Mouse (Mus musculus) limb, embryonic 13.5 days (tissue): ENCODE measurements at regions not wholly inside any gene's neighbourhood (a gene's known extent, or its start where the extent isn't known, plus 50 kb on each side); places are given as distances from the start of the nearest gene placed in this dataset.

Source experiments
- ATAC-seq: fragments of 200-750 bp; cut with Nextera tagmentation; 2 replicates; pipeline ENCODE4 v1.8.0; 2017; ENCODE audit warnings: low read depth, moderate number of reproducible peaks, moderate TSS enrichment; ENCODE audit not compliant: low FRiP score
- H3K27ac ChIP-seq: fragments of 300-500 bp; sonication (generic); 2 replicates; pipeline ENCODE4 v1.5.1; 2015; ENCODE audit warnings: inconsistent platforms, mild to moderate bottlenecking, moderate library complexity
- H3K27me3 ChIP-seq: fragments of 300-500 bp; sonication (generic); 2 replicates; pipeline ENCODE4 v1.6.1; 2015; ENCODE audit warnings: mild to moderate bottlenecking, inconsistent platforms
- H3K36me3 ChIP-seq: fragments of 300-500 bp; sonication (generic); 2 replicates; pipeline ENCODE4 v1.6.1; 2015; ENCODE audit warnings: inconsistent platforms, mild to moderate bottlenecking, moderate library complexity
- H3K4me1 ChIP-seq: fragments of 300-500 bp; sonication (generic); 2 replicates; pipeline ENCODE4 v1.6.1; 2015; ENCODE audit warnings: inconsistent platforms
- H3K4me2 ChIP-seq: fragments of 300-500 bp; sonication (generic); replicated peaks from 2 replicates; pipeline ENCODE4 v1.6.1; 2015; ENCODE audit warnings: inconsistent platforms, mild to moderate bottlenecking, moderate library complexity
- H3K4me3 ChIP-seq: fragments of 300-500 bp; sonication (generic); 2 replicates; pipeline ENCODE4 v1.5.1; 2015; ENCODE audit warnings: moderate library complexity, mild to moderate bottlenecking, inconsistent platforms
- H3K9ac ChIP-seq: fragments of 300-500 bp; sonication (generic); 2 replicates; pipeline ENCODE4 v1.6.1; 2015; ENCODE audit warnings: mild to moderate bottlenecking, inconsistent platforms
- H3K9me3 ChIP-seq: fragments of 300-500 bp; sonication (generic); 2 replicates; pipeline ENCODE4 v1.6.1; 2016; ENCODE audit warnings: inconsistent platforms
- WGBS: fragments of 180-500 bp; shearing (Covaris S2); methylation state at CpG from one replicate; pipeline ENCODE4 v1.1.7; 2015; 5-methylcytosine and 5-hydroxymethylcytosine counted together

DNA sequence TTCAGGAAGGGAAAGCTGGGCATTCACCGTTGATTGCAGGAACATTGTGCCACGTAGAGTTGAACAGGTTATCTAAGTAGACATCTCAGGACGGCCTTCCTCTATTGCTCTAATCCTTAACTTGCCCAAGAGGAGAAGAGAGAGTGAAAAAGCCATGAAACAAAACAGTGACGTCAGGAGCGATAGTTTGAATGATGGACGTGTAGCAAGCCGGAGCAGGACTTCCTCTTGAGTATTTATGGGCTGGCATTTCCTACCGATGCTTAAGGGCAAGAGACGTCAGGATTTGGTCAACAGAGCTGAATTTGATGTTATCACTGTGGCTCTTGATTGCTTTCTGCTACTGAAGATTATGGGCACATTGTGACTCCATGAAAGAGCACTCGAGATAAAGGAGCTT is 130.5 kb upstream of the Arhgap28 start:
- no peak for ATAC-seq
- H3K9me3 ChIP-seq = no peaks in the 10 kb centered on the region
- no peak overlapping the region for H3K9ac ChIP-seq
- H3K4me3 ChIP-seq = no peak overlapping the region
- H3K36me3 ChIP-seq = no peaks in the 10 kb centered on the region
- no peak overlapping the region for H3K27ac ChIP-seq
- 60% methylated on average over 10 of the region's 10 CpGs for WGBS
- peaks cover 15% of the 10 kb centered on the region for H3K4me1 ChIP-seq
- no peak overlapping the region for H3K4me2 ChIP-seq
- H3K27me3 ChIP-seq = no peaks in the 10 kb centered on the region

DNA sequence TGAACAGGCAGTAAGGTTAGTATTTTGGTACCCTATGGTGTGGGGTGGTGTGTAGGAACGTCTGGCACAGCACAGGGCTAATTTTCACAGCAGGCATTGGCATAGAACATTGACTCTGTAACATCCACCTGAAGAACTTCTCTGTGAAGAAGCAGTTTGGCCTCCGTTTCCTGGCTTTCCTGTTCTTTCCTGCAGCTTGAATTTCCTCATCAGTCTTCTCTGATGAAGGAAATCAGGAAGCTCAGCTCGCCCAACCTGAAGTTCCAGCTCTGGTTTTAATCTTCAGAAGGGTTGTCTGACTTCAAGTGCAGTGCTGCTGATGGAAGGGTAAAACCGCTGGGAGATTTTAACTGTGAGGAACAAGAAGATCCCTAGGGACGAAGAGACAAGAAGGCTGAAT is 131.5 kb upstream of the Arhgap28 start:
- Histone ChIP-seq H3K4me3 (no peak overlapping the region), H3K4me2 (0 out of 2 replicates have a peak overlapping the region, but pooled peaks have one; percentile 11), H3K9me3 (no peaks in the 10 kb centered on the region), H3K4me1 (peaks cover 10% of the 10 kb centered on the region), H3K27me3 (no peaks in the 10 kb centered on the region), H3K9ac (no peak overlapping the region), H3K27ac (no peak overlapping the region), H3K36me3 (no peaks in the 10 kb centered on the region)
- no peak for ATAC-seq
- 46% methylated on average over 5 of the region's 5 CpGs for WGBS

DNA sequence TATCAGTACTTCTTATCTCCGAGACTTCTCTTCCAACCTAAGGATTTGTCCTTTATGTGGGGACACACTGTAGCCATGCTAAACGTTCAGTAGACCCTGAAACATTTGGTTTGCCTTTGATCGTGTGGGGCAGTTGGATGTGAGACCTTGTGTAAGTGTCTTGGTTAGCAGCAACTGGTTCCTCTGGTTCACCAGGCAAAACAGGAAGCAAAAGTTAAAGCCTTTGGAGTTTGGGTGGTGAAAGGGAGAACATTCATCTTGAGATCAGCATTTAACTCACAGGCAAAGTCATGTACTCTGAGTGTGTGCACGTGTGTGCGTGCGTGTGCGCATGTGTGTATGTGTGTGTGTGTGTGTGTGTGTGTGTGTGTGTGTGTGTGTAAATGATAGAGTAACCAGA is 130.3 kb upstream of the L3mbtl4 start:
- Histone ChIP-seq H3K9me3 (peaks cover 3% of the 10 kb centered on the region; the same call in 1 of the 2 replicates), H3K27me3 (no peaks in the 10 kb centered on the region), H3K36me3 (no peaks in the 10 kb centered on the region), H3K4me2 (no peak overlapping the region), H3K9ac (no peak overlapping the region), H3K27ac (no peak overlapping the region), H3K4me3 (no peak overlapping the region), H3K4me1 (no peaks in the 10 kb centered on the region)
- WGBS = 92% methylated on average over 7 of the region's 7 CpGs
- ATAC-seq = no peak

- no peaks in the 10 kb centered on the region for H3K36me3 ChIP-seq
- H3K27ac ChIP-seq = no peak overlapping the region
- H3K9me3 ChIP-seq = peaks cover 3% of the 10 kb centered on the region; the same call in 1 of the 2 replicates
- H3K4me1 ChIP-seq = no peaks in the 10 kb centered on the region
- WGBS = 88% methylated on average over 10 of the region's 10 CpGs
- H3K4me2 ChIP-seq = no peak overlapping the region
- no peak overlapping the region for H3K4me3 ChIP-seq
- no peak overlapping the region for H3K9ac ChIP-seq
- H3K27me3 ChIP-seq = no peaks in the 10 kb centered on the region
- ATAC-seq = no peak
Measured at GRCm38 (mm10) chr17:68149237-68149792, 124.3 kb upstream of the L3mbtl4 start.

DNA sequence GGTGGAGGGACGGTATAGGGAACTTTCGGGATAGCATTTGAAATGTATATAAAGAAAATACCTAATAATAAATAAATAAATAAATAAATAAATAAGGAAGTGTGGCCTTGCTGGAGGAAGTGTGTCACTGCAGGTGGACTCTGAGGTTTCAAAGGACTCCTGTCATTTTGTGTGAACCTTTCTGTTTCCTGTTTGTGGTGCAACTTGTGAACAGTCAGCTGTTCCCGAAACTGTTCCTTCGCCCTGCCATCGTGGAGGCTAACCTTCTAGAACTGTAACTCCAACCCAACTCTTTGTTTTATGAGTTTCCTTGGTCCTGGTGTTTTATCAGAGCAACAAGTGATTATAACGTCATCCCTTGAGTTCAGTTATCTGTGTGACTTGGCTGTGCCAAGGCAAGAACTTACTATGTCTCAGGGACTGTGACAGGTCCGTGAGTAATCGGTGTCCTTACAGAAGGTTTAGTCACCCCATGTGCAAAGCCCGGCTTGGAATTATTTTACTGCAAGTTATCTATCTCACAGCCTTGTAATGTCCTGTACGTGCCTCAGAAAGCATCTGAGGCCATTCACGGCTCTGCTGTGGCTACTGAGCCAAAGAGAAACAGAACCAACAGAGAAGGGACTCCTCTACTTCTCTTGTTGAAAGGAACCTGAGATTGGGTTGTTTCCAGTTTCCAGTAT is 121.0 kb upstream of the L3mbtl4 start:
- no peak overlapping the region for H3K4me2 ChIP-seq
- H3K4me3 ChIP-seq = no peak overlapping the region
- no peaks in the 10 kb centered on the region for H3K9me3 ChIP-seq
- no peak for ATAC-seq
- no peak overlapping the region for H3K27ac ChIP-seq
- no peaks in the 10 kb centered on the region for H3K27me3 ChIP-seq
- H3K4me1 ChIP-seq = peaks cover 4% of the 10 kb centered on the region; the same call in 1 of the 2 replicates
- WGBS = 90% methylated on average over 11 of the region's 11 CpGs
- H3K36me3 ChIP-seq = no peaks in the 10 kb centered on the region
- no peak overlapping the region for H3K9ac ChIP-seq

GRCm38 (mm10) chr17:68154879-68155278 is 118.7 kb upstream of the L3mbtl4 start:
- Histone ChIP-seq H3K9ac (no peak overlapping the region), H3K36me3 (no peaks in the 10 kb centered on the region), H3K4me1 (peaks cover 19% of the 10 kb centered on the region), H3K4me3 (no peak overlapping the region), H3K4me2 (no peak overlapping the region), H3K9me3 (no peaks in the 10 kb centered on the region), H3K27ac (no peak overlapping the region), H3K27me3 (no peaks in the 10 kb centered on the region)
- no peak for ATAC-seq
- WGBS = 79% methylated on average over 4 of the region's 4 CpGs

- peak overlapping the region; percentile 34; the same call in 1 of the 2 replicates for H3K27ac ChIP-seq
- peak; percentile 32; the same call in 1 of the 2 replicates for ATAC-seq
- no peaks in the 10 kb centered on the region for H3K9me3 ChIP-seq
- H3K4me1 ChIP-seq = peaks cover 19% of the 10 kb centered on the region
- H3K36me3 ChIP-seq = no peaks in the 10 kb centered on the region
- no peak overlapping the region for H3K9ac ChIP-seq
- WGBS = 58% methylated on average over 13 of the region's 13 CpGs
- H3K4me3 ChIP-seq = no peak overlapping the region
- no peaks in the 10 kb centered on the region for H3K27me3 ChIP-seq
- H3K4me2 ChIP-seq = no peak overlapping the region
Measured at GRCm38 (mm10) chr17:68158172-68158651, 115.4 kb upstream of the L3mbtl4 start.

- 75% methylated on average over 2 of the region's 2 CpGs for WGBS
- Histone ChIP-seq H3K36me3 (no peaks in the 10 kb centered on the region), H3K4me1 (peaks cover 46% of the 10 kb centered on the region)
Measured at GRCm38 (mm10) chr17:68161107-68161506, 112.5 kb upstream of the L3mbtl4 start.

GRCm38 (mm10) chr17:68163545-68163944 is 110.1 kb upstream of the L3mbtl4 start:
- Histone ChIP-seq H3K27me3 (no peaks in the 10 kb centered on the region), H3K4me3 (no peak overlapping the region), H3K27ac (peak overlapping the region; percentile 16; the same call in 1 of the 2 replicates), H3K4me2 (no peak overlapping the region), H3K9ac (no peak overlapping the region), H3K4me1 (peaks cover 35% of the 10 kb centered on the region), H3K36me3 (no peaks in the 10 kb centered on the region), H3K9me3 (no peaks in the 10 kb centered on the region)
- WGBS = 45% methylated on average over 4 of the region's 4 CpGs
- ATAC-seq = no peak

More at GRCm38 (mm10) chr17:68161107-68161506, 112.5 kb upstream of the L3mbtl4 start:
- H3K27me3 ChIP-seq = no peaks in the 10 kb centered on the region
- no peak overlapping the region for H3K4me2 ChIP-seq
- H3K27ac ChIP-seq = no peak overlapping the region
- no peak overlapping the region for H3K4me3 ChIP-seq
- H3K9me3 ChIP-seq = no peaks in the 10 kb centered on the region
- H3K9ac ChIP-seq = no peak overlapping the region
- no peak for ATAC-seq

DNA sequence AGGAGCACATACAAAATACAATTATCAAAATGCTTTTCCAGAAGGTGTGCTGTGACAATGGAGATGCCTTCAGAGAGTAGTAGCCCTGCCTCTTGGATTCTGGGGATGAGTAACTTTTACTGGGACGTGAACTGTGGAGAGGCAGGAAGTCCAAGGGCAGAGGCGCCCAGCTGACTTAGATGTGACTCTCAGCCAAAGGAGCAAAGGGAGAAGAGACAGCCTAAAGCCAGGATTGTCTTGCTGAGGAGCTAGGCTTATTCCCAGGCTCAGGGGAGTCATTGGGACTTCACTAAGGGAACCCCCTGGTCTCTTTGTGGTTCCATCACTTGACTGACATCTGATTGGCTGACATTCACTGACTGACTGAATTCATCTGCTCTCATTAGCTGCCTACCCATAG is 108.9 kb upstream of the L3mbtl4 start:
- 84% methylated on average over 2 of the region's 2 CpGs for WGBS
- Histone ChIP-seq H3K9me3 (no peaks in the 10 kb centered on the region), H3K4me2 (no peak overlapping the region), H3K4me1 (peaks cover 30% of the 10 kb centered on the region), H3K27me3 (no peaks in the 10 kb centered on the region), H3K36me3 (no peaks in the 10 kb centered on the region), H3K9ac (no peak overlapping the region), H3K4me3 (no peak overlapping the region), H3K27ac (peak overlapping the region; percentile 56)
- no peak for ATAC-seq

GRCm38 (mm10) chr17:68165171-68165825 is 108.3 kb upstream of the L3mbtl4 start:
- Histone ChIP-seq H3K4me1 (peaks cover 30% of the 10 kb centered on the region), H3K9ac (no peak overlapping the region), H3K9me3 (no peaks in the 10 kb centered on the region), H3K27me3 (no peaks in the 10 kb centered on the region), H3K4me2 (peak overlapping the region; percentile 5; the same call in 1 of the 2 replicates), H3K36me3 (no peaks in the 10 kb centered on the region), H3K4me3 (no peak overlapping the region), H3K27ac (peak overlapping the region; percentile 56; the same call in 1 of the 2 replicates)
- 38% methylated on average over 15 of the region's 15 CpGs for WGBS
- ATAC-seq = peak; percentile 60

DNA sequence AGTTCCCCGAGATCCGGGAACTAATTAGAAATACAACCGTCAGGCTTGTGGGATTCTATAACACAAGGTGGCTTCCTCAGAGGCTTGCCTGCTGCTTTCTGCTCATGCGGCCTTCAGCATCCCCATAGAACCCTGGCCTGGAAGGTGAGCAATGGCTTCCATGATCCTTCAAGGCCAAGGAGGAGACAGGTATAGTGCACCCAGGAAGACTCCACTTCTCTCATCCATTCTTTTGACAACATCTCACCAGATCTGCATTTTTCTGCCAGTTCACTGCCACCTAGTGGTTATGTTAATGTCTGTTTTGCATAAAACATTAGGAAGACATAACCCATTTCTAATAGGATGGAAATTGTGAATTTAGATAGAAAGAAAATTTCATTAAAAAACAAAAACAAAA is 107.2 kb upstream of the L3mbtl4 start:
- H3K27me3 ChIP-seq = no peaks in the 10 kb centered on the region
- no peaks in the 10 kb centered on the region for H3K36me3 ChIP-seq
- H3K9me3 ChIP-seq = no peaks in the 10 kb centered on the region
- WGBS = 73% methylated on average over 4 of the region's 4 CpGs
- no peak overlapping the region for H3K4me3 ChIP-seq
- no peak overlapping the region for H3K4me2 ChIP-seq
- no peak overlapping the region for H3K27ac ChIP-seq
- H3K9ac ChIP-seq = no peak overlapping the region
- peaks cover 30% of the 10 kb centered on the region for H3K4me1 ChIP-seq
- ATAC-seq = no peak
